Mouse (Mus musculus) embryonic facial prominence, embryonic 12.5 days (tissue): Measurements from ENCODE around the gene Lrrc31. TPM values are rescaled to one million over a fixed set of nuclear protein-coding genes. Genes with fewer than 3 reads are reported as not detected.

ENCODE experiments used
- polyA plus RNA-seq: library from polyadenylated mRNA; unstranded; fragments of >200 nt; fragmentation: Nextera tagmentation; extraction: Ambion mirVana; gene quantifications from 2 replicates; pipeline ENCODE4 v1.2.1, GENCODE M21; 2016

The Lrrc31 gene
- polyA plus RNA-seq, 1 experiment from 2014 or later, result not detected

Other genes with a start within 250 kb of the Lrrc31 start
- gene Mecom, start 151.8 kb downstream of the Lrrc31 start, polyA plus RNA-seq, result 37.4 and 39.6 TPM in 2 replicates
- 0.11 TPM in 1 of 2 replicates, not detected in the other for gene Actrt3, start 99.9 kb downstream of the Lrrc31 start, polyA plus RNA-seq
- 35.9 and 37.5 TPM in 2 replicates for gene Mynn, start 97.8 kb downstream of the Lrrc31 start, polyA plus RNA-seq
- not detected in 2 replicates for gene Lrriq4, start 55.3 kb downstream of the Lrrc31 start, polyA plus RNA-seq
- gene Lrrc34, start 52.0 kb downstream of the Lrrc31 start, polyA plus RNA-seq, result 1.4 and 2.0 TPM in 2 replicates
- gene Samd7, start 46.5 kb upstream of the Lrrc31 start, polyA plus RNA-seq, result not detected in 2 replicates
- gene Sec62, start 93.0 kb upstream of the Lrrc31 start, polyA plus RNA-seq, result 84.0 and 85.0 TPM in 2 replicates
- 2.1 and 3.2 TPM in 2 replicates for gene Gpr160, start 156.1 kb upstream of the Lrrc31 start, polyA plus RNA-seq